Mouse (Mus musculus): ENCODE data around the gene Hhex. TPM values are rescaled to one million over a fixed set of nuclear protein-coding genes. Genes with fewer than 3 reads are reported as not detected.

Hhex gene
- 11.0 and 19.3 TPM in 2 replicates for polyA plus RNA-seq (2011; ENCODE audit: insufficient read depth, insufficient read length, low replicate concordance, missing spikeins)

DNA sequence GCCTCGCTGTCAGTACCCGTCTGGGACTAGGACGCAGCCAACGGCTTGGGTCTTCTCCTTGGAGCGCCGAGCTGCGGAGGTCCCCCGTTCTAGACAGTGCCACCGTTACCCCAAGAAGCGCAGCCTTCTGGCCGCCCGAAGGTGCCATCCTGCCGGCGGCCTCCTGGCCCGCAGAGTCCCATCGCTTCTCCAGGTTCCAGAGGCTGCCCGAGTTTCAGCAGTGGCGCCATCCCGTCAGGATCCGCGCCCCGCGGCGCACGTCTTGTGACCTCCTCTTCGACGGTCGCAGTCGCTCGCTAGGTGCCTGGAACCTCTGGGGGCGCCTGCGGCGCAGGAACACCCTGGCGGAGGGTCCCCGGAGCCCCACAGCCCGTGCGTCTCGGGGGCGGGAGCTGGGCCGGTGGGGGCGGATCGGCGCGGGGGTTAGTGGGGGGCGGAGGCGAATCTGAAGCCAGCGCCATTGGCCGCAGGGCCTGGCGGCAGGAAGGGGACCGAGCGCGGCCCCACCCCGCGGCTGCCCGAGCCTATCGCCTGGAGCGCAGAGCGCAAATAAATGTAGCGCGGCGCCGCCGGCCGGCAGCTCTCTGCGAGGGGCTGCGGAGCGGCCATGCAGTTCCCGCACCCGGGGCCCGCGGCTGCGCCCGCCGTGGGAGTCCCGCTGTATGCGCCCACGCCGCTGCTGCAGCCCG lies at the start of gene Hhex:
Gene Hhex, plus strand, starts transcription at position 548 of the 689 bp plus-strand sequence.
- WGBS = under 1% methylated on average over 66 of the region's 79 CpGs
- no peaks in the 10 kb centered on the region; the same call in 1 of the 2 replicates for H3K4me1 ChIP-seq (ENCODE audit: control insufficient read depth, insufficient read depth, low read length)
- TF ChIP-seq POLR2A (IDR thresholded peaks at IDR 0.05; ENCODE audit: borderline replicate concordance, control insufficient read depth, low read depth, low read length) (peak; percentile 90; the same call in 1 of the 2 replicates), CTCF (IDR thresholded peaks at IDR 0.05; ENCODE audit: control insufficient read depth, insufficient read depth, low read length) (no peak)
- H3K27ac ChIP-seq (ENCODE audit: control insufficient read depth, insufficient read depth, low read depth, low read length, poor library complexity) = peak within 1 kb of the TSS; percentile 97
- H3K4me3 ChIP-seq (replicated peaks; ENCODE audit: control insufficient read depth, low read depth, low read length) = peak within 1 kb of the TSS; percentile 75

- Histone ChIP-seq H3K4me3 (replicated peaks; ENCODE audit: control insufficient read depth, low read depth, low read length) (no peak overlapping the region), H3K27ac (ENCODE audit: control insufficient read depth, insufficient read depth, low read depth, low read length, poor library complexity) (no peak overlapping the region), H3K4me1 (ENCODE audit: control insufficient read depth, insufficient read depth, low read length) (no peaks in the 10 kb centered on the region; the same call in 1 of the 2 replicates)
- 78% methylated on average over 3 of the region's 3 CpGs for WGBS
- TF ChIP-seq POLR2A (IDR thresholded peaks at IDR 0.05; ENCODE audit: borderline replicate concordance, control insufficient read depth, low read depth, low read length) (no peak), CTCF (IDR thresholded peaks at IDR 0.05; ENCODE audit: control insufficient read depth, insufficient read depth, low read length) (no peak)
These were observed 48.5 kb upstream of the Hhex start for GRCm38 (mm10) chr19:37386126-37386525.

DNA sequence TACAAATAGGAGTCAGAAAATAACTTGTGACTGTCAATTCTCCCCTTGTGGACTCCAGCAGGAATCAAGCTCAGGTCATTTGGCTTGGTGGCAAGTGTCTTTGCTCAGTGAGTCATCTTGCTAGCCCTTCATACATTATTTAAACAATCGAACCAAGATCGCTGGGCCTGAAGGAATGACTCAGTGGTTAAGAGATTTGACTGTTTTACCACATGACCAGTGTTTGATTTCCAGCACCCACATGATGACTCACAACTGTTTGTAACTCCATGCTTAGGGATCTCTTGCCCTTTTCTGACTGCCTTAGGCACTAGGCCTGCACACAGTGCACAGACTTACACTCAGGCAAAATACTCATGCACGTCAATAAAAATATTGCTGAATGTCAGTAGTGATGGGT lies 42.7 kb upstream of the Hhex start:
- Histone ChIP-seq H3K4me1 (ENCODE audit: control insufficient read depth, insufficient read depth, low read length) (no peaks in the 10 kb centered on the region), H3K4me3 (replicated peaks; ENCODE audit: control insufficient read depth, low read depth, low read length) (no peak overlapping the region), H3K27ac (ENCODE audit: control insufficient read depth, insufficient read depth, low read depth, low read length, poor library complexity) (no peak overlapping the region)
- TF ChIP-seq CTCF (IDR thresholded peaks at IDR 0.05; ENCODE audit: control insufficient read depth, insufficient read depth, low read length) (no peak), POLR2A (IDR thresholded peaks at IDR 0.05; ENCODE audit: borderline replicate concordance, control insufficient read depth, low read depth, low read length) (no peak)
- 95% methylated on average over 3 of the region's 3 CpGs for WGBS

DNA sequence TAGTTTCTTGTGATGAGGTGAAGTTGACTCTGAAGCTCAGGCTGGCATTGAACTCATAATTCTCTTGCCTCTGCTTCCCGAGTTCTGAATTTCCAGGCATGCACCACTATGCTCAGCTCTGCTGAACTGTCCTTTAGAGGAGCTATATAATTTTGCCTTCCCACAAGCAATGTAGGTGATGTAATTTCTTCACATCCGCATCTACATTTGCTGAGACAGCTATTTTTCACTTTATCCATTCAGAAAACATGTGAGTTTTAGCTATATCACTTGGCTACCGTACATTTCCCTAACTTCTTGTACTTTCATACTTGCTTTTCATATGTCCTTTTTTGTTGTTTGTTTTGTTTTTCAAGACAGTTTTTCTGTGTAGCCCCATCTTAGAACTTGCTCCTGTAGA lies 38.3 kb upstream of the Hhex start:
- H3K4me1 ChIP-seq (ENCODE audit: control insufficient read depth, insufficient read depth, low read length) = no peaks in the 10 kb centered on the region
- TF ChIP-seq POLR2A (IDR thresholded peaks at IDR 0.05; ENCODE audit: borderline replicate concordance, control insufficient read depth, low read depth, low read length) (no peak), CTCF (IDR thresholded peaks at IDR 0.05; ENCODE audit: control insufficient read depth, insufficient read depth, low read length) (no peak)

DNA sequence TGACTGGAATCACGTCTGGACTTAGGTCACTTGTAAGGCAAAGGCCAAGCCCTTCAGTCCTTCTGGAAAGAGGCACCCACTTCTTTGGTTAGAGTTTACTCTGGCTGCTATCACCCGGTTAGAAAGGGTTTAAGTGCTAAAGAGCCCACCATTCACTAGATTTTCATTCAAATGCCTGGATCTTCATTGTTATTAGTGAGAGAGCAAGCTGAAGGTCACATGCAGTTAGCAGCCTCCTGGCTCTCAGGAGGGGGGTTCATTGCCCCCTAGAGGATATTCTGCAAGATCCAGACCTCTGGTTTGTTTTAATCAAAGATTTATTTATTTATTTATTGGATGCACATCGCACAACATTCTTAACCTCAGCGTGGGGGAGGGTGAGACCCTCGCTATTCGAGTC lies 33.7 kb upstream of the Hhex start:
- Histone ChIP-seq H3K27ac (ENCODE audit: control insufficient read depth, insufficient read depth, low read depth, low read length, poor library complexity) (no peak overlapping the region), H3K4me3 (replicated peaks; ENCODE audit: control insufficient read depth, low read depth, low read length) (no peak overlapping the region), H3K4me1 (ENCODE audit: control insufficient read depth, insufficient read depth, low read length) (no peaks in the 10 kb centered on the region)
- TF ChIP-seq CTCF (IDR thresholded peaks at IDR 0.05; ENCODE audit: control insufficient read depth, insufficient read depth, low read length) (no peak), POLR2A (IDR thresholded peaks at IDR 0.05; ENCODE audit: borderline replicate concordance, control insufficient read depth, low read depth, low read length) (no peak)
- WGBS = 92% methylated on average over 6 of the region's 6 CpGs

More for the DNA sequence above, 38.3 kb upstream of the Hhex start:
- H3K4me3 ChIP-seq (replicated peaks; ENCODE audit: control insufficient read depth, low read depth, low read length) = no peak overlapping the region
- WGBS = 96% methylated on average over 3 of the region's 3 CpGs
- H3K27ac ChIP-seq (ENCODE audit: control insufficient read depth, insufficient read depth, low read depth, low read length, poor library complexity) = no peak overlapping the region

DNA sequence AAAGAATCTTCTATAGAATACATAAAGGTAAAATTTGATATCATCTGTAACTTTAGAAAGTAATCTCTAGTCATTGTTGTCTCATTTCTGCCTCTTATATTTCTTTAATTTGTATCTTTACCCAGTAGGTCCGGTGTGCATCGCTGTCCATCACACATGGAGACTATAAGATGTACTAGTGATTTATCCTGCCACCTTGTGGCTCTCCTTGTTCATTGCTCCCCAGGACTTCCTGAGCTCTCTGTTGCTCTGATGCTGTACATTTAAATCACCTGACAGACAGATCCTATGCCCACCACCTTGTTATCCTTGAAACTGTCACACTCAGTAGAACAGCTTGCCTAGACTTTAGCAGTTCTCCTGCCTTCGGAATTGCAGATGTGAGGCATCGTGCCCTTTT lies 16.3 kb upstream of the Hhex start:
- no peak overlapping the region for H3K27ac ChIP-seq (ENCODE audit: control insufficient read depth, insufficient read depth, low read depth, low read length, poor library complexity)
- TF ChIP-seq POLR2A (IDR thresholded peaks at IDR 0.05; ENCODE audit: borderline replicate concordance, control insufficient read depth, low read depth, low read length) = no peak
- peak; percentile 31 for TF ChIP-seq CTCF (IDR thresholded peaks at IDR 0.05; ENCODE audit: control insufficient read depth, insufficient read depth, low read length)
- WGBS = 68% methylated on average over 4 of the region's 4 CpGs
- H3K4me1 ChIP-seq (ENCODE audit: control insufficient read depth, insufficient read depth, low read length) = no peaks in the 10 kb centered on the region; the same call in 1 of the 2 replicates
- H3K4me3 ChIP-seq (replicated peaks; ENCODE audit: control insufficient read depth, low read depth, low read length) = no peak overlapping the region

DNA sequence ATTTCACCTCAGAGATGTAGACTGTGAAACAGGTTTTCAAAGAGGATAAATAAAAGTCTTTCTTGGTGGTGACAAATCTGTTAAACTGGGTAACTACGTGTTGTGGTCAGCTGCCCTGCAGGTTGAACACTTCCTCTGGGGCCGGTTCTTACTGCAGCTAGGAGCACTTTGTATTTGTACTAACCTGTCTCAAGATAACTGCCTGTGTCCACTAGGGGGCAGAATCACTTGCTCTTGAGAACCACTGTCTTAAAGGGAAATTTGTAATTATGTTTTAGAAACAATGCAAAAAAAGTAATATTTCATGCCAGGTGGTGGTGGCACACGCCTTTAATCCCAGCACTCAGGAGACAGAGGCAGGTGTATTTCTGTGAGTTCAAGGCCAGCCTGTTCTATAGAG lies 15.0 kb upstream of the Hhex start:
- no peak overlapping the region for H3K4me3 ChIP-seq (replicated peaks; ENCODE audit: control insufficient read depth, low read depth, low read length)
- TF ChIP-seq POLR2A (IDR thresholded peaks at IDR 0.05; ENCODE audit: borderline replicate concordance, control insufficient read depth, low read depth, low read length) (no peak), CTCF (IDR thresholded peaks at IDR 0.05; ENCODE audit: control insufficient read depth, insufficient read depth, low read length) (peak; percentile 34; the same call in 1 of the 2 replicates)
- no peaks in the 10 kb centered on the region; the same call in 1 of the 2 replicates for H3K4me1 ChIP-seq (ENCODE audit: control insufficient read depth, insufficient read depth, low read length)
- no peak overlapping the region for H3K27ac ChIP-seq (ENCODE audit: control insufficient read depth, insufficient read depth, low read depth, low read length, poor library complexity)
- 8% methylated on average over 3 of the region's 3 CpGs for WGBS

GRCm38 (mm10) chr19:37428589-37428988 lies 6.0 kb upstream of the Hhex start:
- 5% methylated on average over 5 of the region's 5 CpGs for WGBS

More at GRCm38 (mm10) chr19:37428589-37428988, 6.0 kb upstream of the Hhex start:
- Histone ChIP-seq H3K4me1 (ENCODE audit: control insufficient read depth, insufficient read depth, low read length) (no peaks in the 10 kb centered on the region; the same call in 1 of the 2 replicates), H3K27ac (ENCODE audit: control insufficient read depth, insufficient read depth, low read depth, low read length, poor library complexity) (no peak overlapping the region), H3K4me3 (replicated peaks; ENCODE audit: control insufficient read depth, low read depth, low read length) (no peak overlapping the region)
- no peak for TF ChIP-seq POLR2A (IDR thresholded peaks at IDR 0.05; ENCODE audit: borderline replicate concordance, control insufficient read depth, low read depth, low read length)
- TF ChIP-seq CTCF (IDR thresholded peaks at IDR 0.05; ENCODE audit: control insufficient read depth, insufficient read depth, low read length) = no peak

Measured in bone marrow, adult 2 months (tissue).